Mouse (Mus musculus): Measurements from ENCODE around the gene Vwf. TPM values are rescaled to one million over a fixed set of nuclear protein-coding genes. Genes with fewer than 3 reads are reported as not detected.

Vwf gene
- polyA plus RNA-seq, 1 experiment from 2014 or later, result 42.4 TPM

- no peak for DNase-seq (ENCODE audit: low spot score)
- ATAC-seq, result no peak
Measured at GRCm38 (mm10) chr6:125586042-125586566, 39.5 kb downstream of the Vwf start.

GRCm38 (mm10) chr6:125588241-125588640, 41.7 kb downstream of the Vwf start:
- TF ChIP-seq CTCF (IDR thresholded peaks at IDR 0.05), result peak; percentile 49
- TF ChIP-seq EP300 (IDR thresholded peaks at IDR 0.05), result no peak
- H3K4me2 ChIP-seq (replicated peaks; ENCODE audit: low read depth, low read length), result no peak overlapping the region
- 84% methylated on average over 12 of the region's 12 CpGs for WGBS

More at GRCm38 (mm10) chr6:125586042-125586566, 39.5 kb downstream of the Vwf start:
- Histone ChIP-seq H3K27ac (ENCODE audit: low read length) (no peak overlapping the region), H3K4me3 (ENCODE audit: low read depth, low read length) (no peak overlapping the region), H3K27me3 (replicated peaks; ENCODE audit: insufficient read depth, low read length) (no peaks in the 10 kb centered on the region), H3K36me3 (ENCODE audit: insufficient read depth, low read length) (no peaks in the 10 kb centered on the region), H3K4me2 (replicated peaks; ENCODE audit: low read depth, low read length) (no peak overlapping the region), H3K9me3 (ENCODE audit: low read length) (no peaks in the 10 kb centered on the region), H3K4me1 (ENCODE audit: insufficient read depth, low read depth, low read length) (no peaks in the 10 kb centered on the region), H3K9ac (replicated peaks; ENCODE audit: low read depth) (no peak overlapping the region)
- no peak for TF ChIP-seq CTCF (IDR thresholded peaks at IDR 0.05)
- TF ChIP-seq EP300 (IDR thresholded peaks at IDR 0.05), result no peak
- 84% methylated on average over 4 of the region's 4 CpGs for WGBS

GRCm38 (mm10) chr6:125589075-125589474, 42.5 kb downstream of the Vwf start:
- 81% methylated on average over 8 of the region's 8 CpGs for WGBS
- H3K9me3 ChIP-seq (ENCODE audit: low read length), result no peaks in the 10 kb centered on the region
- 0 out of 2 replicates have a peak, but pooled peaks cover 4% of the 10 kb centered on the region for H3K4me1 ChIP-seq (ENCODE audit: insufficient read depth, low read depth, low read length)
- no peak overlapping the region for H3K9ac ChIP-seq (replicated peaks; ENCODE audit: low read depth)
- no peak overlapping the region for H3K4me2 ChIP-seq (replicated peaks; ENCODE audit: low read depth, low read length)
- no peak overlapping the region for H3K27ac ChIP-seq (ENCODE audit: low read length)
- no peak overlapping the region for H3K4me3 ChIP-seq (ENCODE audit: low read depth, low read length)
- TF ChIP-seq CTCF (IDR thresholded peaks at IDR 0.05) (no peak), EP300 (IDR thresholded peaks at IDR 0.05) (no peak)
- H3K36me3 ChIP-seq (ENCODE audit: insufficient read depth, low read length), result no peaks in the 10 kb centered on the region
- H3K27me3 ChIP-seq (replicated peaks; ENCODE audit: insufficient read depth, low read length), result no peaks in the 10 kb centered on the region
- no peak for ATAC-seq
- DNase-seq (ENCODE audit: low spot score), result no peak

More at GRCm38 (mm10) chr6:125588241-125588640, 41.7 kb downstream of the Vwf start:
- 0 out of 2 replicates have a peak, but pooled peaks cover 4% of the 10 kb centered on the region for H3K4me1 ChIP-seq (ENCODE audit: insufficient read depth, low read depth, low read length)
- no peaks in the 10 kb centered on the region for H3K27me3 ChIP-seq (replicated peaks; ENCODE audit: insufficient read depth, low read length)
- no peak overlapping the region for H3K9ac ChIP-seq (replicated peaks; ENCODE audit: low read depth)
- ATAC-seq (no peak), DNase-seq (ENCODE audit: low spot score) (peak; percentile 4)
- H3K27ac ChIP-seq (ENCODE audit: low read length), result no peak overlapping the region
- H3K9me3 ChIP-seq (ENCODE audit: low read length), result no peaks in the 10 kb centered on the region
- no peak overlapping the region for H3K4me3 ChIP-seq (ENCODE audit: low read depth, low read length)
- no peaks in the 10 kb centered on the region for H3K36me3 ChIP-seq (ENCODE audit: insufficient read depth, low read length)

- no peak for DNase-seq (ENCODE audit: low spot score)
- TF ChIP-seq CTCF (IDR thresholded peaks at IDR 0.05), result no peak
- no peak for TF ChIP-seq EP300 (IDR thresholded peaks at IDR 0.05)
- no peak overlapping the region for H3K27ac ChIP-seq (ENCODE audit: low read length)
- 0 out of 2 replicates have a peak, but pooled peaks cover 4% of the 10 kb centered on the region for H3K4me1 ChIP-seq (ENCODE audit: insufficient read depth, low read depth, low read length)
- no peak for ATAC-seq
- WGBS, result 75% methylated on average over 7 of the region's 7 CpGs
- no peaks in the 10 kb centered on the region for H3K36me3 ChIP-seq (ENCODE audit: insufficient read depth, low read length)
- H3K9me3 ChIP-seq (ENCODE audit: low read length), result no peaks in the 10 kb centered on the region
- no peaks in the 10 kb centered on the region for H3K27me3 ChIP-seq (replicated peaks; ENCODE audit: insufficient read depth, low read length)
- no peak overlapping the region for H3K9ac ChIP-seq (replicated peaks; ENCODE audit: low read depth)
- no peak overlapping the region for H3K4me2 ChIP-seq (replicated peaks; ENCODE audit: low read depth, low read length)
- H3K4me3 ChIP-seq (ENCODE audit: low read depth, low read length), result no peak overlapping the region
Measured at GRCm38 (mm10) chr6:125590056-125590455, 43.5 kb downstream of the Vwf start.

- Histone ChIP-seq H3K36me3 (ENCODE audit: insufficient read depth, low read length) (no peaks in the 10 kb centered on the region), H3K27ac (ENCODE audit: low read length) (no peak overlapping the region), H3K9ac (replicated peaks; ENCODE audit: low read depth) (no peak overlapping the region), H3K27me3 (replicated peaks; ENCODE audit: insufficient read depth, low read length) (no peaks in the 10 kb centered on the region), H3K9me3 (ENCODE audit: low read length) (no peaks in the 10 kb centered on the region), H3K4me2 (replicated peaks; ENCODE audit: low read depth, low read length) (no peak overlapping the region), H3K4me3 (ENCODE audit: low read depth, low read length) (no peak overlapping the region), H3K4me1 (ENCODE audit: insufficient read depth, low read depth, low read length) (0 out of 2 replicates have a peak, but pooled peaks cover 4% of the 10 kb centered on the region)
- 70% methylated on average over 8 of the region's 8 CpGs for WGBS
- TF ChIP-seq CTCF (IDR thresholded peaks at IDR 0.05) (no peak), EP300 (IDR thresholded peaks at IDR 0.05) (no peak)
- DNase-seq (ENCODE audit: low spot score), result peak; percentile 20
- ATAC-seq, result no peak
Measured at GRCm38 (mm10) chr6:125590471-125590870, 43.9 kb downstream of the Vwf start.

GRCm38 (mm10) chr6:125591652-125592385, 45.2 kb downstream of the Vwf start:
- DNase-seq (ENCODE audit: low spot score), result peak; percentile 90

More at GRCm38 (mm10) chr6:125591652-125592385, 45.2 kb downstream of the Vwf start:
- 44% methylated on average over 8 of the region's 8 CpGs for WGBS
- TF ChIP-seq CTCF (IDR thresholded peaks at IDR 0.05) (no peak), EP300 (IDR thresholded peaks at IDR 0.05) (peak; percentile 82)
- no peaks in the 10 kb centered on the region for H3K36me3 ChIP-seq (ENCODE audit: insufficient read depth, low read length)
- peak overlapping the region; percentile 85 for H3K27ac ChIP-seq (ENCODE audit: low read length)
- no peaks in the 10 kb centered on the region for H3K27me3 ChIP-seq (replicated peaks; ENCODE audit: insufficient read depth, low read length)
- no peak overlapping the region for H3K4me3 ChIP-seq (ENCODE audit: low read depth, low read length)
- no peak overlapping the region for H3K9ac ChIP-seq (replicated peaks; ENCODE audit: low read depth)
- 0 out of 2 replicates have a peak, but pooled peaks cover 4% of the 10 kb centered on the region for H3K4me1 ChIP-seq (ENCODE audit: insufficient read depth, low read depth, low read length)
- no peak overlapping the region for H3K4me2 ChIP-seq (replicated peaks; ENCODE audit: low read depth, low read length)
- no peaks in the 10 kb centered on the region for H3K9me3 ChIP-seq (ENCODE audit: low read length)
- ATAC-seq, result peak; percentile 86

All from lung, postnatal 0 days (tissue).